Mouse (Mus musculus): Measurements from ENCODE around the gene Tgtp2.

GRCm38 (mm10) chr11:49108833-49109232, 44.8 kb upstream of the Tgtp2 start:
- TF ChIP-seq CTCF (IDR thresholded peaks at IDR 0.05; ENCODE audit: low read depth, low read length) (peak; percentile 36), POLR2A (IDR thresholded peaks at IDR 0.05; ENCODE audit: insufficient read depth, low read length) (no peak), EP300 (IDR thresholded peaks at IDR 0.05; ENCODE audit: insufficient read depth, low read depth, low read length) (no peak)
